ENCODE assay signal across 10 mouse cellular contexts in genomic region chr13:71798288-71798687, GRCm38 (mm10).
"Had no signal": no experiment of that assay in that cellular context is flagged by ENCODE, and none has a peak within 500 bp of the region (broad histone marks: within the 10 kb centered on the region; RNA-seq: fewer than 3 reads in every experiment).

No protein-coding gene starts in this region.

- H3K4me2 ChIP-seq: intestine, embryonic 15.5 days; limb, embryonic 13.5 days; midbrain, embryonic 13.5 days had no signal

- DNase-seq: layer of hippocampus, adult 9-11 months; left cerebral cortex, postnatal 4 days; lung, adult 18-20 months; right cerebral cortex, postnatal 14 days; thymus, adult 2 months; thymus, postnatal 25 days had no signal

- H3K27me3 ChIP-seq: intestine, embryonic 15.5 days; midbrain, embryonic 13.5 days had no signal

- H3K9me3 ChIP-seq: intestine, embryonic 15.5 days; limb, embryonic 13.5 days; midbrain, embryonic 13.5 days had no signal

- H3K9ac ChIP-seq: intestine, embryonic 15.5 days; limb, embryonic 13.5 days; liver, embryonic 14.5 days; midbrain, embryonic 13.5 days had no signal

- H3K4me3 ChIP-seq: intestine, embryonic 15.5 days; limb, embryonic 13.5 days; midbrain, embryonic 13.5 days had no signal

- H3K4me1 ChIP-seq: intestine, embryonic 15.5 days; limb, embryonic 13.5 days; midbrain, embryonic 13.5 days had no signal

- H3K27ac ChIP-seq: intestine, embryonic 15.5 days; limb, embryonic 13.5 days; liver, embryonic 14.5 days; midbrain, embryonic 13.5 days had no signal

- ATAC-seq: intestine, embryonic 15.5 days; midbrain, embryonic 13.5 days had no signal

- H3K36me3 ChIP-seq: intestine, embryonic 15.5 days; limb, embryonic 13.5 days; midbrain, embryonic 13.5 days had no signal
